Mouse (Mus musculus): ENCODE data around the gene Olfr1406.
"Not testable (repeated sequence)": the region's sequence is repeated elsewhere in the genome, so short reads cannot be mapped to it uniquely, and the experiment has no call there.

The Olfr1406 gene

GRCm38 (mm10) chr1:173190540-173190939 is at the start of gene Olfr1406:
Olfr1406 (minus strand) TSS chr1:173190640.
- no peak for DNase-seq

GRCm38 (mm10) chr1:173237004-173237403 is 46.6 kb upstream of the Olfr1406 start:
- not testable (repeated sequence) for DNase-seq

GRCm38 (mm10) chr1:173227081-173227480 is 36.6 kb upstream of the Olfr1406 start, which contains the start of gene Fcer1a:
Fcer1a (minus strand) TSS chr1:173227214.
- no peak for DNase-seq

- DNase-seq = no peak
Measured at GRCm38 (mm10) chr1:173216481-173216880, 26.0 kb upstream of the Olfr1406 start.

GRCm38 (mm10) chr1:173212092-173212491 is 21.7 kb upstream of the Olfr1406 start, which contains the start of gene Olfr1404:
Olfr1404 (plus strand) TSS chr1:173212392.
- no peak for DNase-seq

GRCm38 (mm10) chr1:173197508-173197907 is 7.1 kb upstream of the Olfr1406 start, which contains the start of gene Olfr218:
Olfr218 (plus strand) TSS chr1:173197808.
- DNase-seq = no peak

GRCm38 (mm10) chr1:173196359-173196758 is 5.9 kb upstream of the Olfr1406 start:
- peak; percentile 1 to 2 for DNase-seq

- no peak for DNase-seq
Measured at GRCm38 (mm10) chr1:173192059-173192458, 1.6 kb upstream of the Olfr1406 start.

- no peak for DNase-seq
Measured at GRCm38 (mm10) chr1:173174154-173174842, 16.1 kb downstream of the Olfr1406 start.

- DNase-seq = no peak
Measured at GRCm38 (mm10) chr1:173137274-173137673, 53.2 kb downstream of the Olfr1406 start, which contains the start of gene Olfr1408. Olfr1408 (minus strand) TSS chr1:173137374.

All from cerebellum, postnatal 10 days (tissue).